Mouse (Mus musculus) liver, postnatal 0 days (tissue): ENCODE measurements around the gene Capg. TPM values are rescaled to one million over a fixed set of nuclear protein-coding genes. Genes with fewer than 3 reads are reported as not detected.

Source experiments
- ATAC-seq: fragments of 200-750 bp; cut with Nextera tagmentation; 2 replicates; pipeline ENCODE4 v1.8.0; 2017; ENCODE audit warnings: mild to moderate bottlenecking, moderate library complexity
- DNase-seq: peaks from one replicate; pipeline ENCODE4 v3.0.0-alpha.2; 2016
- H3K27ac ChIP-seq: fragments of 300-500 bp; sonication (generic); 2 replicates; pipeline ENCODE4 v1.5.1; 2014; ENCODE audit warnings: antibody characterized with exemption, moderate library complexity, mild to moderate bottlenecking, low read depth
- H3K27me3 ChIP-seq: fragments of 300-500 bp; sonication (generic); 2 replicates; pipeline ENCODE4 v1.6.1; 2014; ENCODE audit warnings: low read length, control low read depth, mixed read lengths; ENCODE audit not compliant: insufficient read depth
- H3K36me3 ChIP-seq: fragments of 300-500 bp; sonication (generic); replicated peaks from 2 replicates; pipeline ENCODE4 v1.6.1; 2014; ENCODE audit warnings: mild to moderate bottlenecking, control low read depth, low read length, moderate library complexity, mixed read lengths; ENCODE audit not compliant: insufficient read depth
- H3K4me1 ChIP-seq: fragments of 300-500 bp; sonication (generic); 2 replicates; pipeline ENCODE4 v1.6.1; 2014; ENCODE audit warnings: antibody characterized with exemption, mild to moderate bottlenecking, control low read depth; ENCODE audit not compliant: insufficient read depth
- H3K4me2 ChIP-seq: fragments of 300-500 bp; sonication (generic); 2 replicates; pipeline ENCODE4 v1.6.1; 2014; ENCODE audit warnings: low read depth, mild to moderate bottlenecking, low read length, moderate library complexity, mixed read lengths
- H3K4me3 ChIP-seq: fragments of 300-500 bp; sonication (generic); 2 replicates; pipeline ENCODE4 v1.5.1; 2014; ENCODE audit warnings: low read depth, low read length
- H3K9ac ChIP-seq: fragments of 300-500 bp; sonication (generic); replicated peaks from 2 replicates; pipeline ENCODE4 v1.6.1; 2014; ENCODE audit warnings: mild to moderate bottlenecking, moderate library complexity
- H3K9me3 ChIP-seq: fragments of 300-500 bp; sonication (generic); 2 replicates; pipeline ENCODE4 v1.6.1; 2016; ENCODE audit warnings: mild to moderate bottlenecking, control low read depth, low read length, mixed read lengths
- CTCF ChIP-seq: sonication (generic); IDR thresholded peaks from 2 replicates; pipeline ENCODE4 v1.5.1; 2016; ENCODE audit warnings: antibody characterized with exemption, low read depth
- EP300 ChIP-seq: IDR thresholded peaks from 2 replicates; pipeline ENCODE4 v1.6.1; 2016; ENCODE audit warnings: antibody characterized with exemption, low read depth, mild to moderate bottlenecking
- WGBS: fragments of 180-500 bp; shearing (Covaris S2); extraction: QIAGEN DNeasy Blood & Tissue Kit; methylation state at CpG from one replicate; pipeline ENCODE4 v1.1.7; 2014; ENCODE audit not compliant: insufficient replicate concordance; 5-methylcytosine and 5-hydroxymethylcytosine counted together
- polyA plus RNA-seq: library from polyadenylated mRNA; unstranded; fragments of >200 nt; fragmentation: Nextera tagmentation; extraction: Ambion mirVana; gene quantifications from 2 replicates; pipeline ENCODE4 v1.2.1, GENCODE M21; 2015

The Capg gene
- polyA plus RNA-seq, 1 experiment from 2014 or later: 22.8 TPM

DNA sequence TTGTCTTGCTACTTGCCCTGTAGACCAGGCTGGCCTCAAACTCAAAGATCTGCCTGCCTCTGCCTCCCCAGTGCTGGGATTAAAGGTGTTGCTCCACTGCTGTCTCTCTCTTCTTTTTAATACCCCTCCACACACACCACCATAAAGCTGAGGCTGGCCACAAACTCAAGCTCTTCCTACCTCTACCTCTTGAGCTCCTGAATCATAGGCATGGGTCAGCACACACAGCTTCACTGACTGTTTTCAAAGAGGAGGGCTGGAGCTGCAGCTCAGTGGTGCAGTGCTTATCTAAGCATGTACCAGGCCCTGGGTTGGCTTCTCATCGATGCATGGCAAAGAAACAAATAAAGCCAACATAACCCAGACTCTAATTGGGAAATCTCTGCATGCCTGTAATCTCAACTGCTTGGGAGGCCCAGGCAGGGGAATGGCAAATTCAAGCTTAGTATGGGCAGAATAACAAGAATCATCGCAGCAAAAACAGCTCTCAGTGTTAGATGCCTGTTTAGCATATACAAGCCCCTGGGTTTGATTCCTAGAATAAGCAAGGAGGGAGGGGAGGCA lies 34.2 kb upstream of the Capg start:
- H3K9me3 ChIP-seq: no peaks in the 10 kb centered on the region
- H3K27me3 ChIP-seq: no peaks in the 10 kb centered on the region
- no peak for DNase-seq
- ATAC-seq: no peak
- no peak overlapping the region for H3K4me3 ChIP-seq
- 65% methylated on average over 2 of the region's 2 CpGs for WGBS
- peaks cover 15% of the 10 kb centered on the region for H3K4me1 ChIP-seq
- H3K27ac ChIP-seq: no peak overlapping the region
- H3K36me3 ChIP-seq: no peaks in the 10 kb centered on the region
- H3K4me2 ChIP-seq: no peak overlapping the region
- no peak for TF ChIP-seq CTCF
- TF ChIP-seq EP300: no peak
- H3K9ac ChIP-seq: no peak overlapping the region

- 72% methylated on average over 6 of the region's 6 CpGs for WGBS
- DNase-seq (no peak), ATAC-seq (no peak)
Measured at GRCm38 (mm10) chr6:72510686-72511421, 33.3 kb upstream of the Capg start.

GRCm38 (mm10) chr6:72512386-72513070 lies 31.7 kb upstream of the Capg start:
- H3K4me1 ChIP-seq: peaks cover 15% of the 10 kb centered on the region
- 8% methylated on average over 32 of the region's 33 CpGs for WGBS
- 0 out of 2 replicates have a peak, but pooled peaks have one; percentile 1 for TF ChIP-seq CTCF
- peak; percentile 80; the same call in 1 of the 2 replicates for TF ChIP-seq EP300
- peak overlapping the region; percentile 83 for H3K4me2 ChIP-seq
- H3K36me3 ChIP-seq: no peaks in the 10 kb centered on the region
- H3K27me3 ChIP-seq: no peaks in the 10 kb centered on the region
- ATAC-seq (peak; percentile 94), DNase-seq (peak; percentile 84)
- H3K27ac ChIP-seq: peak overlapping the region; percentile 68
- H3K9me3 ChIP-seq: no peaks in the 10 kb centered on the region
- H3K9ac ChIP-seq: peak overlapping the region; percentile 67
- H3K4me3 ChIP-seq: peak overlapping the region; percentile 46

More at GRCm38 (mm10) chr6:72510686-72511421, 33.3 kb upstream of the Capg start:
- no peaks in the 10 kb centered on the region for H3K27me3 ChIP-seq
- H3K4me3 ChIP-seq: no peak overlapping the region
- H3K36me3 ChIP-seq: no peaks in the 10 kb centered on the region
- no peak overlapping the region for H3K9ac ChIP-seq
- H3K4me2 ChIP-seq: no peak overlapping the region
- peaks cover 15% of the 10 kb centered on the region for H3K4me1 ChIP-seq
- H3K27ac ChIP-seq: no peak overlapping the region
- TF ChIP-seq CTCF (0 out of 2 replicates have a peak, but pooled peaks have one; percentile 11), EP300 (no peak)
- no peaks in the 10 kb centered on the region for H3K9me3 ChIP-seq

DNA sequence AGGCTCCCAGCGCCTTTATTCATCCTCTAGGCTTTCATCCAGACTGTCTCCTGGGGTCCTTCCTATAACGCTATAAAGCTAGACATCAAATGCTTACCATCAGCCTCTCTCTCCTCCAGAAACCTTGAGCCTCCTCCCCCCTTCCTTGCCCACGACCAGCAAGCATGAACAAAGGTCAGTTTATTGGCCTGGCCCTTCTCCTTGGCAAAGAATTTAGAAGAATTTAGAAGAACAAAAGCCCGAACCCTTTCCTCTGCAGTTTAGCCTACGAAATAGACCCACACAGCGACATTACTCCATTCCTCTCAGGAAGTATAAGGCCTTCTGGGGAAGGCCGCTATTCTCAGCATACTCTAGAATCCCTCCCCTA lies 31.1 kb upstream of the Capg start:
- Histone ChIP-seq H3K27ac (peak overlapping the region; percentile 68), H3K4me1 (peaks cover 15% of the 10 kb centered on the region), H3K4me2 (peak overlapping the region; percentile 83), H3K27me3 (no peaks in the 10 kb centered on the region), H3K9ac (peak overlapping the region; percentile 67), H3K4me3 (peak overlapping the region; percentile 46), H3K36me3 (no peaks in the 10 kb centered on the region), H3K9me3 (no peaks in the 10 kb centered on the region)
- WGBS: 52% methylated on average over 7 of the region's 7 CpGs
- TF ChIP-seq EP300 (no peak), CTCF (no peak)
- ATAC-seq (no peak), DNase-seq (no peak)

- ATAC-seq: no peak
Measured at GRCm38 (mm10) chr6:72515644-72516043, 28.5 kb upstream of the Capg start.

GRCm38 (mm10) chr6:72518842-72519241 lies 25.3 kb upstream of the Capg start:
- TF ChIP-seq EP300: no peak
- Histone ChIP-seq H3K9me3 (no peaks in the 10 kb centered on the region), H3K27me3 (no peaks in the 10 kb centered on the region), H3K36me3 (no peaks in the 10 kb centered on the region), H3K4me2 (no peak overlapping the region), H3K4me3 (no peak overlapping the region), H3K27ac (no peak overlapping the region), H3K4me1 (0 out of 2 replicates have a peak, but pooled peaks cover 3% of the 10 kb centered on the region), H3K9ac (no peak overlapping the region)
- ATAC-seq (no peak), DNase-seq (no peak)
- 88% methylated on average over 1 of the region's 1 CpGs for WGBS

More at GRCm38 (mm10) chr6:72515644-72516043, 28.5 kb upstream of the Capg start:
- 85% methylated on average over 6 of the region's 6 CpGs for whole genome bisulfite sequencing
- H3K4me2 ChIP-seq: no peak overlapping the region
- no peak for TF ChIP-seq EP300
- TF ChIP-seq CTCF: no peak
- H3K9ac ChIP-seq: no peak overlapping the region
- H3K9me3 ChIP-seq: no peaks in the 10 kb centered on the region
- no peaks in the 10 kb centered on the region for H3K27me3 ChIP-seq
- H3K36me3 ChIP-seq: no peaks in the 10 kb centered on the region
- H3K27ac ChIP-seq: no peak overlapping the region
- H3K4me3 ChIP-seq: no peak overlapping the region
- peaks cover 15% of the 10 kb centered on the region for H3K4me1 ChIP-seq
- no peak for DNase-seq
